Mouse (Mus musculus): ENCODE measurements around the gene Zfc3h1. TPM values are rescaled to one million over a fixed set of nuclear protein-coding genes. Genes with fewer than 3 reads are reported as not detected.

The Zfc3h1 gene
- total RNA-seq, 1 experiment from 2014 or later: 62.4 TPM

DNA sequence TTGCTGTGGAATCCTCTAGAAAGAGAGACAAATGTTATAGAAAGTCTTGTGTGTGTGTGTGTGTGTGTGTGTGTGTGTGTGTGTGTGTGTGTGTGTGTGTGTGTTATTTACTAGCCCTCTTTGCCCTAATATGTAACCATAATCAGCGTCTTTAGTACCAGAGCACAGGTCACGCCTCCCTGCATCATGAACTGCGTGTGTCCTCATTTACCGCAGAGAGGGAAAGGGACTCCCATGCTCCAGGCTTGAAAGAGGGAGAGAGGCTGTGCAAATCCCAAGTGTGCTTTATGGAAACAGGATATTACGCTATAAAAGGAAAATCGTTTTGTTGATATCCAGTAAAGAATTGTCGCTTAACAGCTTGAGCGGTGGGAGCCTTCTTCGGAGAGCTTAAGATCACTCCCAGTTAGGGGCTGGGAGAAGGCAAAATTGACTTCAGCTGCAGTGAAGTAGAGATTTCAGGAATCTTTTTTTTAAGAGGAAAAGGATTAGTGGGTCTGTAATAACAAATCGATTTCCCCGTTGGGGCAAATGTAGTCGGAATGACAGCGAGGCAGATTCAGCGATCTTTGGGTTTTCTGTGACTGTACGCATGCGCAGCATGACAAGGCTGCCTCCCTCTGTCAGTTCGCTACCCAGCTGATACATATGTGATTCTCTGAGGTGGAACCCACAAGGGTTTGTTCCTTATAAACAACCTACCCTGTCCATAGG lies 86.0 kb downstream of the Zfc3h1 start:
- 0 out of 2 replicates have a peak, but pooled peaks have one; percentile 15 for ATAC-seq (replicated peaks; ENCODE audit: low read depth, poor library complexity, severe bottlenecking)

- no peak for ATAC-seq (replicated peaks; ENCODE audit: low read depth, poor library complexity, severe bottlenecking)
Measured at GRCm38 (mm10) chr10:115473213-115473961, 88.6 kb downstream of the Zfc3h1 start.

GRCm38 (mm10) chr10:115475000-115475550 lies 90.3 kb downstream of the Zfc3h1 start:
- ATAC-seq (replicated peaks; ENCODE audit: low read depth, poor library complexity, severe bottlenecking): no peak

DNA sequence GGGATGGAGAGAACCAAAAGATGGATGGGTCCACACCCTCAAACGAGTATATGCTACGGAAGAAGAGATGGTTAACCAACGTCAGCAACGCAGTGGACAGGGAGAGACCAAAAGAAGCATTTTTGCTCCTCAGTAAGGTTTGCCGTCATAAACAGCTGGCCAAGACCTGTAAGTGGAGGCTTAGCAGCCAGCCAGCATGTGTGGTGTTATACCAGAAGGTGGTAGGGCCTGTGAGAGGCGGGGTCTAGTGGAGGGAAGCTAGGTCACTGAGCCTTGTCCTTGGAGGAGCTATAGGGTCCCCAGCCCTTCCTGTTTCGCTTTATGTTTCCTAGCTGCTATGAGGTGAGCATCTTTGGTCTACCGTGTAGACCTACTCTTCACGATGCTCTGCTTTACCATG lies 91.7 kb downstream of the Zfc3h1 start:
- ATAC-seq (replicated peaks; ENCODE audit: low read depth, poor library complexity, severe bottlenecking): no peak

GRCm38 (mm10) chr10:115478441-115479141 lies 93.8 kb downstream of the Zfc3h1 start:
- ATAC-seq (replicated peaks; ENCODE audit: low read depth, poor library complexity, severe bottlenecking): peak; percentile 52; the same call in 1 of the 2 replicates

Other genes starting within 250 kb of the Zfc3h1 start
- gene Tph2, start 199.9 kb upstream of the Zfc3h1 start, total RNA-seq (2017): not detected in 2 replicates
- 41.5 and 58.2 TPM in 2 replicates for gene Tbc1d15, start 133.5 kb upstream of the Zfc3h1 start, total RNA-seq (2017)
- gene Rab21, start 69.4 kb upstream of the Zfc3h1 start, total RNA-seq (2017): 38.3 and 43.0 TPM in 2 replicates
- gene Tmem19, start 22.5 kb upstream of the Zfc3h1 start, total RNA-seq (2017): 19.6 and 22.2 TPM in 2 replicates
- gene Thap2, start 516 bp upstream of the Zfc3h1 start, total RNA-seq (2017): 10.0 and 11.7 TPM in 2 replicates
- not detected in 2 replicates for gene A930009A15Rik, start 185.0 kb downstream of the Zfc3h1 start, total RNA-seq (2017)
- gene Lgr5, start 202.8 kb downstream of the Zfc3h1 start, total RNA-seq (2017): 0.05 and 0.78 TPM in 2 replicates

Measured in common myeloid progenitor, adult 5-6 weeks (primary cell).